Mouse (Mus musculus): Measurements from ENCODE around the gene Asna1. TPM values are rescaled to one million over a fixed set of nuclear protein-coding genes. Genes with fewer than 3 reads are reported as not detected.

Asna1 gene
- total RNA-seq, 2 experiments from 2014 or later = 118 to 122 TPM

GRCm38 (mm10) chr8:84995680-84996079 lies 29.4 kb downstream of the Asna1 start:
- intact Hi-C loops (cut with DNase I) = no loop called here
- no peak for DNase-seq (ENCODE audit: low spot score in 2 of 2)

- no peak for DNase-seq (ENCODE audit: low spot score in 2 of 2)
- intact Hi-C loops (cut with DNase I) = no loop called here
These were observed 30.7 kb downstream of the Asna1 start for GRCm38 (mm10) chr8:84994375-84994774.

GRCm38 (mm10) chr8:84990836-84991235 lies 34.2 kb downstream of the Asna1 start:
- no peak for DNase-seq (ENCODE audit: low spot score in 2 of 2)
- intact Hi-C loops (cut with DNase I) = loop anchor here (1.0 kb wide), 1 partner anchor 15 kb away; no protein-coding TSS in a partner anchor

GRCm38 (mm10) chr8:84990349-84990748 lies 34.7 kb downstream of the Asna1 start, which contains the start of gene Hook2:
Gene Hook2, plus strand, starts transcription at chr8:84990603.
- intact Hi-C loops (cut with DNase I) = loop anchor here (1.0 kb wide), 1 partner anchor 14 kb away; no protein-coding TSS in a partner anchor
- DNase-seq (ENCODE audit: low spot score in 2 of 2) = peak; percentile 97 to 99

GRCm38 (mm10) chr8:84989810-84990209 lies 35.3 kb downstream of the Asna1 start:
- intact Hi-C loops (cut with DNase I) = loop anchor here (1.0 kb wide), 1 partner anchor 14 kb away; no protein-coding TSS in a partner anchor
- DNase-seq (ENCODE audit: low spot score in 2 of 2) = peak; percentile 88 to 90

- DNase-seq (ENCODE audit: low spot score in 2 of 2) = no peak
- intact Hi-C loops (cut with DNase I) = no loop called here
These were observed 35.8 kb downstream of the Asna1 start for GRCm38 (mm10) chr8:84989311-84989731.

GRCm38 (mm10) chr8:84987903-84988302 lies 37.2 kb downstream of the Asna1 start:
- no peak for DNase-seq (ENCODE audit: low spot score in 2 of 2)
- intact Hi-C loops (cut with DNase I) = no loop called here

GRCm38 (mm10) chr8:84987388-84987787 lies 37.7 kb downstream of the Asna1 start:
- intact Hi-C loops (cut with DNase I) = no loop called here
- DNase-seq (ENCODE audit: low spot score in 2 of 2) = no peak

GRCm38 (mm10) chr8:84986379-84986945 lies 38.6 kb downstream of the Asna1 start:
- intact Hi-C loops (cut with DNase I) = loop anchor here (1.0 kb wide), 1 partner anchor 8 kb away; the partner anchor contains the start of gene Junb
- DNase-seq (ENCODE audit: low spot score in 2 of 2) = no peak

- intact Hi-C loops (cut with DNase I) = loop anchor here (1.0 kb wide), 1 partner anchor 8 kb away; the partner anchor contains the start of gene Junb
- peak; percentile 96 to 98 for DNase-seq (ENCODE audit: low spot score in 2 of 2)
These were observed 39.2 kb downstream of the Asna1 start for GRCm38 (mm10) chr8:84985684-84986378.

GRCm38 (mm10) chr8:84985049-84985683 lies 39.9 kb downstream of the Asna1 start:
- intact Hi-C loops (cut with DNase I) = no loop called here
- peak in 1 of 2 experiments; percentile 36 for DNase-seq (ENCODE audit: low spot score in 2 of 2)

GRCm38 (mm10) chr8:84984294-84985048 lies 40.6 kb downstream of the Asna1 start:
- intact Hi-C loops (cut with DNase I) = no loop called here
- no peak for DNase-seq (ENCODE audit: low spot score in 2 of 2)

GRCm38 (mm10) chr8:84982499-84983011 lies 42.5 kb downstream of the Asna1 start:
- no peak for DNase-seq (ENCODE audit: low spot score in 2 of 2)
- intact Hi-C loops (cut with DNase I) = no loop called here

GRCm38 (mm10) chr8:84981644-84982498 lies 43.2 kb downstream of the Asna1 start:
- DNase-seq (ENCODE audit: low spot score in 2 of 2) = peak in 1 of 2 experiments; percentile 19
- intact Hi-C loops (cut with DNase I) = no loop called here

- intact Hi-C loops (cut with DNase I) = no loop called here
- peak; percentile 56 to 64 for DNase-seq (ENCODE audit: low spot score in 2 of 2)
These were observed 44.3 kb downstream of the Asna1 start for GRCm38 (mm10) chr8:84980622-84981358.

- intact Hi-C loops (cut with DNase I) = loop anchor here (5.0 kb wide), 1 partner anchor 983 kb away; the partner anchor contains the start of gene Samd1
- peak; percentile 93 to 96 for DNase-seq (ENCODE audit: low spot score in 2 of 2)
These were observed 45.3 kb downstream of the Asna1 start for GRCm38 (mm10) chr8:84979599-84980421.
